Mouse (Mus musculus): ENCODE data around the gene Pkd1l2.

The Pkd1l2 gene

GRCm38 (mm10) chr8:117085521-117085920 is 3.3 kb upstream of the Pkd1l2 start:
- DNase-seq (ENCODE audit: low read depth), result no peak

DNA sequence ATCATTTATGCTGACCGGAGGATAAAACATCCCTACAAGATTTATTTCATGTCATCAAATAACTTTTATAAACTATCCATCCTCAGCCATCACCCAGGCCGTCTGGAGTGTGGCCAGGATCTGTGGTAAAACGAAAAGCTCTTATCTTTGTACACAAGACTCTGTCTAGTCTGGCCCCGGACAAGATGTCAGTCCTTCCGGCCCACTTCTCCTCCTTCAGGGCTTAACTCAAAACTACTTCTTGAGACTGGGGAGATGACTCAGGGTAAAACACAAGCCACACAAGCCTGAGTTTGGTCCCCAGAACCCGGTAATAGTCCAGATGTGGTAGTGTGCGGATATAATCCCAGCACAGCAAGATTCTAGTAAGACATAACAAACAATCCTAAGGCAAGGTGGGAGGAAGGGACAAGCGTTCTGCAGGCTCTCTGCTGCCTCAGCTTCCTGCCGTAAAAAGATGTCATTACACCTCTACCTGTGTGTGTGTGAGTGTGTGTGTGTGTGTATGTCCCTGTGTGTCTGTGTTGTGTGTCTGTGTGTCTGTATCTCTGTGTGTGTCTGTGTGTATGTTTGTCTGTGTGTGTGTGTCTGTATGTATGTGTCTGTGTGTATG is 804 bp upstream of the Pkd1l2 start:
- DNase-seq (ENCODE audit: low read depth), result no peak

- DNase-seq (ENCODE audit: low read depth), result no peak
These were observed 2.6 kb downstream of the Pkd1l2 start for GRCm38 (mm10) chr8:117079652-117080051.

DNA sequence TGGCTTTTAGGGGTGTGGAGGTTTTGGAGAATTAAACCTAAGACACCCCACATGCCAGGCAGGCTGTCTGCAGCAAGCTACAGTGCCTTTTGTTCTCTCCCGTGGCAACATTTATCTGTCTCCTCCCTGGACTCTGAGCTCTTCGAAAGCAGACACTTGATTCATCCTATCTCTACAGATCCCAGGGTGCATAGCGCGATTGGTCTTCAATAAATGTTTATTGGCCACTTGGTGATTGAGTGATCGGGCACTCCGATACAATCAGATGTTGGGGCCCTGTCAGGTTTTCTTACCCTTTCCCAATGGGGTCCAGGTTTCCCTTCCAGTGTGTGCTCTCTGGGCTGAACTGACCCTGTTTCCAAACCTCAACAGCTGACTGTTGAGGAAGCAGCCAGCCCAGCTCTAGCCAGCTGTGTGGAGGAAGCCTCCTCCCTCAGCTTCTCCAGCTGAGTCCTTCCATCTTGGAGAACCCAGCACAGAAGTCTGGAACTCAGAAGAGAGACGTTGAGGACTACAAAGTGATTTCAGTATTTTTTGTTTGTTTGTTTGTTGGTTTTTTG is 3.8 kb downstream of the Pkd1l2 start:
- no peak for DNase-seq (ENCODE audit: low read depth)

- no peak for DNase-seq (ENCODE audit: low read depth)
These were observed 7.7 kb downstream of the Pkd1l2 start for GRCm38 (mm10) chr8:117074350-117075182.

GRCm38 (mm10) chr8:117069708-117070107 is 12.5 kb downstream of the Pkd1l2 start:
- peak; percentile 19 for DNase-seq (ENCODE audit: low read depth)

DNA sequence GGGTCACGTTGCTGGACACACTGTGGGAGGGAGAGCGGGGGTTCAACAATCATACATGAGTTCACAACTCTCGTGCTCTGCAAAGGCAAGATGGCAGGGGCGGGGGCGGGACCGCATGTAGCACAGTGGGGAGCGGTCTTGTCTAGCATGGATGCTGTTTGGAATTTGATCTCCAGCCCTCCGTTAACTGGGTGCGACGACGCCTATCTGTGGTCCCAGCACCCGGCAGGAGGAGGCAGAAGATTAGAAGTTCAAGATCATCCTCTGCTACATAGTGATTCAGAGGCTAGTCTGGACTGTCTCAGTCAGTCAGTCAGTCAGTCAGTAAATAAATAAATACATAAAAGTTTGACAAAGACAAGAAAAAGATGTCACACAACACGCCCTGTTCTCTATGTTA is 14.0 kb downstream of the Pkd1l2 start:
- DNase-seq (ENCODE audit: low read depth), result no peak

- DNase-seq (ENCODE audit: low read depth), result no peak
These were observed 14.9 kb downstream of the Pkd1l2 start for GRCm38 (mm10) chr8:117067396-117067795.

DNA sequence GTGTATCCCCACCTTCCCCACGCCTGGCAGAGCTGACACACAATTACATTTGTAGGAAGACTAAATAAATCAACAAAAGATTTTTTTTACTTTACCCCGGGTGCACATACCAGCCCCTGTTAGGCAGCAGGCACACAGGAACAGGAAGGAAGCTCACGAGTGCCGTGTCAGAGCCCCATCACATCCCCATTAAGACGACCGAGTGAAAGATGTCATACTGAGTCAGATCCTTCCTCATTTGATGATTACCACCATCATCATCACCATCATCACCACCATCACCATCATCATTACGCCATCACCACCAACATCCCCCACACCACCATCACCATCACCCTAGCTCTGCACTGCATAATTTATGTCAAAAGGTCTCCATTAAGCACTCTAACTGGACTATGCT is 15.3 kb downstream of the Pkd1l2 start:
- no peak for DNase-seq (ENCODE audit: low read depth)

- DNase-seq (ENCODE audit: low read depth), result no peak
These were observed 20.9 kb downstream of the Pkd1l2 start for GRCm38 (mm10) chr8:117061180-117061880.

DNA sequence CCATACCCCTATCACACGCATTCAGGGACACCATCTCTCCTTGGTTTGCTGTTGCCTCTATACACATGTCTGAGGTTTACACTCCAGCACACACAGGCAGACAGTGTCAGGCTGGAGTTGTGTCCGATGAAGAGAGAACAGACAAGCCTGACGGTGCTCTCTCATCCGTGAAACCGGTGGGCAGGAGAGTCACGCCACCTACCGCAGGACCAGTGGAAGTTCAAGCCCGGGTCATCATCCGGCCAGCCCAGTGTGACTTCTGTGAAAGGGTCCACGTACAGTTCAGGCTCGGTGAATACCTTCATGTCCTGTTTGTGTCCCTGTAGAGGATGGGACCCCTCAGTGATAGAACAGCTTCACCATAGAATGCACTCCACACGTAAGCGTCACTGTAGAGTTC is 21.9 kb downstream of the Pkd1l2 start:
- DNase-seq (ENCODE audit: low read depth), result no peak

GRCm38 (mm10) chr8:117059021-117059420 is 23.2 kb downstream of the Pkd1l2 start:
- DNase-seq (ENCODE audit: low read depth), result no peak

DNA sequence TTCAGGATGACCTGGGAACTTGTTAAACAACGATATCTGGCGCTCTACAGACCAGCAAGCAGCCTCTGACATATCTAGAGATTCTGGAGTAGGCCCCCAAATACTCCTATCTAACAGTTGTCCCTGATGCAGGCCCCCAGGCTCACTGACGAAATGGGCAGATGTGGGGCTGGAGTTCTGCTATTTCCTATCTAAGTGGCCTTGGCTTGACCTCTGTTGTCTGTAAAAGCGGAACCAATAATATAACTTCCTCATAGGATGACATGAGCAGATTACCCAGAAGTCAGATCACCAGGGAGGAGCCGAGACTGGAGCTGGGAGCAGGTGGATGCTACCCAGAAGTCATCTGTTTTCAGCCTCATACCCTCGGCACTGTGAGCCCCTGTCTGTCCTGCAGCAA is 27.2 kb downstream of the Pkd1l2 start:
- DNase-seq (ENCODE audit: low read depth), result no peak

DNA sequence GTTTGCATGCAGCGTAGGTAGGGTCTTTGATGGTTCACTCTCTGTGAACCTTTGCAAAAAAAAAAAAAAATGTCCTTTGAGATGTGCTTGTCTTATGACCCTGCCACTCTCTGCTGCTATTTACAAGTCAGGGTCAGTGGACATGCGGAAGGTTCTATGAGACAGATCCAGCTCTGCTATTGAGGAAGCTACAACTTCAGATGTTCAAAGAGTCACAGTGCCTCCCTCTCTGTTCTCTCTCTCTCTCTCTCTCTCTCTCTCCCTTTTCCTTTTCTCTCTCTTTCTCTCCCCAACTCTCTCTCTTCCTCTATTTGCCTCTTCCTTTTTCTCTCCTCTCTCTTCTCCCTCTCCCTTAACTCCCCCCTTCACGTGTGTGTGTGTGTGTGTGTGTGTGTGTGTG is 28.1 kb downstream of the Pkd1l2 start:
- DNase-seq (ENCODE audit: low read depth), result no peak

DNA sequence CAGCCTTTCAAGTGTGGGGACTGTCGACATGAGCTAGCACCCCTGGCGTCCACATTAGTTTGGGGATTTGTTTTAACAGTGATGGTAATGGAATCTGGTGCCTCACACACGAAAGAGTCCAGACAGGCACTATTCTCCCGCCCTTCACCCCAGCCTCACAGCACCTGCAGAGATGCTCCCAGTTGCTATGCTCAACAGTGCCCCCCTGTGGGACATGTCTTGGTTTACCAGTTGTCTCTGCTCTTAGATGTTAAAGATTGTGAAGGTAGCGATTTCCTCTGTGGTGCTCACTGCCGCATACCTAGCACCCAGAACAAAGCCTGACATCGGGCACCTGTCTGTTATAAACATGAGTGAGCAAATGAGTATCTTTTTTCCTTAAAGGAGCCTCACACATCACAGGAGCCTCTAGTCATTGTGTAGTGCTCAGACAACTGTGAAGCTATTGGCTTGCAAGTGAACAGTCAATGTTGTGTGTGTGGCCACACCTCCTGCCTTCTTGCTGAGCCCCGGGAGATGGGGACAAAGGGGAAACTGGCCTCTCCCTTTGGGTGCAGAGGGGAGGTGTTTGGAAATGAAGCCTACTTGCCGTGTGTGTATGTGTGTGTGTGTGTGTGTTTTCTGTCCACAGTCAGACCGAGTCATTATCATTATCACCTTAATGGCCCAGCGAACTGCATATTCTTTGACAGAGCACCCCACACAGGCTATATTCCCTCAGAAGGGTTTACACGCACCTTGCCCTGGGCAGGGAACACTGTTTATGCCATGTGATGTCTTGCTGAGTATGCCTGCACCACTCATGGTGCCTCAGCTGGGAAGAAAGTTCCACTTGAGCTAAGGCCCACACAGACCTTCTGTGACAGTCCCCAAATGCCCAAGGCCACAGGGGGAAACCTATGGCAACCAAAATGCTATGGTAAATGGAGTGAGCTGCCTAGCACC is 28.8 kb downstream of the Pkd1l2 start:
- DNase-seq (ENCODE audit: low read depth), result peak; percentile 63

- no peak for DNase-seq (ENCODE audit: low read depth)
These were observed 30.9 kb downstream of the Pkd1l2 start for GRCm38 (mm10) chr8:117051316-117051715.

- no peak for DNase-seq (ENCODE audit: low read depth)
These were observed 31.5 kb downstream of the Pkd1l2 start for GRCm38 (mm10) chr8:117050763-117051162.

DNA sequence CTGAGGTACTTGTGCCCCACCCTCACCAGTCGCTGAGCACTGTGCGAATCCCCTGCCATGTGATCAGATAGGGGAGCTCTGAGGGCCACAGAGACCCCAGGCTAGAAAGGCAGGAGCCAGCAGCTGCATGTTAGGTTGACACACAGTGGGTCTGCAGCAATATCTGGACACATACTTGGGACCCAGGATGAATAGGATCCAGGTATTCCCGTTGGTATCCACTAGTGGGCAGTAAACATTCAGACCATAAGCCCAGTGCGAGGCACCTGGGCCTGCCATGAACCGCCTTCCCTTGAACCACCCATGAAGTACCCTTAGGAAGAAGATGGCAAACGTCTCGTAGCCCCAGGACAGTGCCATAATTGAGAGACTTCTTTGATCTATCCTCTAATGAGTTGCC is 32.8 kb downstream of the Pkd1l2 start:
- DNase-seq (ENCODE audit: low read depth), result no peak

DNA sequence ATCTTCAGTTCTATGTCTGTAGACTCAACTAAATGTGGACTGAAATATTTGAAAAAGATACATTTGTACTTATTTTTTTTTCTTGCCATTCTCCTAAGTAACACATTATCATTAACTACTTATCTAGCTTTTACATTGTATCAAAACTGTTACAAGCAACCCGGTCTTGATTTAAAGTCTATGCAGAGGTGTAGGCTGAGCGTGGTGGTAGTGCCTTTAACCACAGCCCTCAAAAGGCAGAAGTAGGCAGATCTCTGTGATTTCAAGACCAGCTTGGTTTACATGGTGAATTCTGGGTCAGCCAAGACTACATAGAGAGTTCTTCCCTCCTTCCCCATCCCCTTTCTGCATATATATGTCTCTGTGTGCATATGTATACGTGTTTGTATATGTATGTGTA is 38.7 kb downstream of the Pkd1l2 start:
- no peak for DNase-seq (ENCODE audit: low read depth)

DNA sequence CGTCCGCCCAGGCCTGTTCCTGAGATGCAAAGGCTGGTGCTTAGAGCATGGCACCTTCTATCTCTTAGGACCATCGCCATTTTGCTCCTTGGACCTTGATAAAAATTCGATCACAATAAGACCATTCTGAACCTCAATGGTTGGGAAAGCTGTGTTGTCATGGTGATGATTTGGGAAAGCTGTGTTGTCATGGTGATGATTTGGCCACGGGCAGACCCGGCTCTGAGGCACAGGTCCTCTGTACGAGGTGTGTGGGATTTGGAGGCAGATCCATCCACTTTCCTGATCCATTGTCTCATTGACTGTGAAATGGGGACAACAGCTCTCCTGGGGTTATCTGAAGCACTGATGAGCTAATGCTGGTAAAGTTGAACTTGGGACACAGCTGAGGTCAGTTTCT is 42.4 kb downstream of the Pkd1l2 start:
- DNase-seq (ENCODE audit: low read depth), result no peak

- DNase-seq (ENCODE audit: low read depth), result no peak
These were observed 44.8 kb downstream of the Pkd1l2 start for GRCm38 (mm10) chr8:117037374-117037935.

Data from naive thymus-derived CD4-positive, alpha-beta T cell, adult 2 months (primary cell).